Mouse (Mus musculus) adrenal gland, postnatal 10 days (tissue): ENCODE results near the gene Pomgnt1. TPM values are rescaled to one million over a fixed set of nuclear protein-coding genes. Genes with fewer than 3 reads are reported as not detected.

Experiments
- DNase-seq: peaks from one replicate; pipeline ENCODE4 v3.0.0; 2021; ENCODE audit warnings: mixed read lengths
- total RNA-seq, 2 experiments: library from RNA; stranded (reverse); gene quantifications; 2 replicates each; pipeline ENCODE4 v1.2.3; 2021

Gene Pomgnt1
- total RNA-seq, 2 experiments from 2014 or later = 66.1 to 73.4 TPM

GRCm38 (mm10) chr4:116137421-116137996 is 13.9 kb downstream of the Pomgnt1 start:
- no peak for DNase-seq

DNA sequence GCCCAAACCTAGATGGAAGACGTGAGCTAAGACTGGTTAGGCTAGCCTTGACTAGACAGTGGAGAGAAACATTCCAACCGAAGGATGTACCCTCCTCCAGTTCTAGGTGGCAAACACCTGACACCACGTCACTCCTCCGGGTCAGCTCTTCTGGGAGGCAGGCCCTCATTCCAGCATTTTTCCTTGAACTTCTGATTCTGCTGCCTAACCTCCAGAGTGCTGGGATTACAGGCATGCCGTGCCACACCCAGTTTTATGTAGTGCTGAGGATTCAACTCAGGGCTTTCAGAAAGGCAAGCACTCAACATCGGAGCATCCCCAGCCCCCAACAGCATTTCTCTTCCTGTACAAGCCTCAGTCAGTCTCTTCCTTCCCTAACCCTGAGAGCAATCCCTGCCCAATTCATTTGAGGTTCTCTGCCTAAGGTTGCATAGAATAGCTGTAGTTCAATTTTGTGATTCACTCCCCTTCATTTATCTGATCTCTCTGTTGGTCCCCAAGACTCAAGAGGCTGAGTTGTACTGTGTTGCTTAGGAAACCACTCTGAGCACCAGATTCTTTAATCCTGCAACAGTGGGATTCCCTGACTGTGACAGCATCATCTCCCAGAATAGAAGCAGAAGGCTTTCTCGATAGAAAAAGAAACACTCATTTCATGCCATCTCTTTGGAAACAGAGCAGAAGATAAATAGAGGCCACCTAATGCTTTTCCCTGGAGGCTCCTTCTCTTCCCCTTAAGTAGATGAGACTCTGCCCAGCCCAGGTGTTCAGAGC is 17.3 kb downstream of the Pomgnt1 start:
- no peak for DNase-seq

- DNase-seq = no peak
Measured at GRCm38 (mm10) chr4:116141736-116142135, 18.1 kb downstream of the Pomgnt1 start.

GRCm38 (mm10) chr4:116142269-116142668 is 18.6 kb downstream of the Pomgnt1 start:
- no peak for DNase-seq

DNA sequence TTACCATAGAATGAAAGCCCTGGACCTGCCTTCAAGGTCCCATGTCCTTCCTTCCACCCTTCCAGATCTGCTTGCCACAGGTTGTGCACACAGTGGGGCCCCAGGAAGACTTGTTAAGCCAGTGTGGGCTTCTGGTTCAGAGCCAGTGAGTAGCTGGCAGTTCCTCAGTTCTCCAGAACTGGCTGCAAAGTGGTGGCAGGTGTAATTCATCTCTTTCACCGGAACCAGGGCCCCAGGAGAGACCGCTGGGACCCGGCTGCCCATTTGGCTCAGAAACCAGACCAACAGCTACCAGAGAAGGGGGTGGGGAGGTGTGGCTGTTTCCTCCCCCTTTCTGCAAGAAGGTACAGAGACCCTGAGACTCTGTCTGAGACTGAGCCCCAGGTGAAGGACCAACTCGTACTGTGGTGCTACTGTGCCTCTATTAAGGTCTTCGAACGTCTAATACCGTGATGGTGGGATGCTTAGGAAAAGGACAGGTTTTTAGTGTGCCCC is 19.7 kb downstream of the Pomgnt1 start:
- DNase-seq = peak; percentile 68

GRCm38 (mm10) chr4:116143891-116144717 is 20.5 kb downstream of the Pomgnt1 start:
- DNase-seq = peak; percentile 87

- DNase-seq = no peak
Measured at GRCm38 (mm10) chr4:116149812-116150155, 26.1 kb downstream of the Pomgnt1 start.

GRCm38 (mm10) chr4:116150156-116150861 is 26.7 kb downstream of the Pomgnt1 start:
- DNase-seq = peak; percentile 86

- DNase-seq = no peak
Measured at GRCm38 (mm10) chr4:116150862-116151221, 27.2 kb downstream of the Pomgnt1 start.

DNA sequence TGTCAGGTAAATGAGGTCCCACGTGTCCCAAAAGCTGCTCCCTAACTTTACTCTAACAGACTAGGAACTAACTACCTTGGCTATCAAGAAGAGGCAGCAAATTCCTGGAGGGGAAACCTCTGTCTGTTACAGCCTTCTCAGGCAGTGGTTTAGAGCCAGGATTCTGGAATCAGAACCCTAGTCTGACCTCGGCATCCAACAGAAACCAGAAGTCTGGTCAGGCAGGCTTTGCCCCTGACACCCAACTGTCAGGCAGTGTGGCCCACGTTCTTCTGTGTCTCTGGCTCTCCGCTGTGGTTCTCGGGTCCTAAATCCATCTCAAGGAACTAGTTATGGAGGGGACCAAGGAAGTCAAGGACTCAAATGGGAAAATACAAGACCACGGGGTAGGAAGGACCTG is 27.6 kb downstream of the Pomgnt1 start, which contains the start of gene Lurap1:
TSS of gene Lurap1 (minus strand) at position 101 of the 400 bp plus-strand sequence.
- no peak for DNase-seq

DNA sequence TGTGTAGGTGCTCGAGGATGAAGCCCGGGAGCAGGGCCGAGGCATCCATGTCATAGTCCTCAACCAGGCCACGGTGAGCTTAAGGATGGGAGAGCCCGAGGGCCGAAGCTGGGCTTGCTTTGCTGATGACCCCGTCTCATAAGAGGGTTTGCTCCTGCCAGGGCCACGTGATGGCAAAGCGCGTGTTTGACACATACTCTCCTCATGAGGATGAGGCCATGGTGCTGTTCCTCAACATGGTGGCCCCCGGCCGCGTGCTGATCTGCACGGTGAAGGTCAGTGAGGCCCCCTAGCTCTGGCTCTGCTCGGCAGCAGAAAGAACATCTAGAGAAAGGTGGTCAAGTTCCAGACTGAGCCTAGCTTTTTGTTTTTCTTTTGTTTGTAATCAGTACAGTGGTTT is 29.1 kb downstream of the Pomgnt1 start:
- DNase-seq = no peak

DNA sequence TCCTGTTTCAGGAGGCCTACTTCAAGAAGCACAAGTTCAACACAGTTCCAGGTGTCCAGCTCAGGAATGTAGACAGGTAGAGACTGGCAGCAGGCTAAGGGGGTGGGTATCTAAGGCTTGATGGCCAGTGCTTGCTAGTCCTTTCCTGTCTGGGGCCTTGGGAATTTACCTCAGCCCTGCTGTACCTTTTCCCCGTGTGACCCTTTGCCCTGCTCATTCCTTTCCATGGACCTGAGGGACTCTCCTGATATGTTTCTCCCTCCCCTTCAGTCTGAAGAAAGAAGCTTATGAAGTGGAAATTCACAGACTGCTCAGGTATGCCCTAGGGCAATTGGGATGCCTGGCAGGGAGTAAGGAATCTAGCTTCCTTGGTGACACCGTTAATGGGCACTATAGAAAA is 34.2 kb downstream of the Pomgnt1 start:
- no peak for DNase-seq

- no peak for DNase-seq
Measured at GRCm38 (mm10) chr4:116159912-116160311, 36.3 kb downstream of the Pomgnt1 start.

DNA sequence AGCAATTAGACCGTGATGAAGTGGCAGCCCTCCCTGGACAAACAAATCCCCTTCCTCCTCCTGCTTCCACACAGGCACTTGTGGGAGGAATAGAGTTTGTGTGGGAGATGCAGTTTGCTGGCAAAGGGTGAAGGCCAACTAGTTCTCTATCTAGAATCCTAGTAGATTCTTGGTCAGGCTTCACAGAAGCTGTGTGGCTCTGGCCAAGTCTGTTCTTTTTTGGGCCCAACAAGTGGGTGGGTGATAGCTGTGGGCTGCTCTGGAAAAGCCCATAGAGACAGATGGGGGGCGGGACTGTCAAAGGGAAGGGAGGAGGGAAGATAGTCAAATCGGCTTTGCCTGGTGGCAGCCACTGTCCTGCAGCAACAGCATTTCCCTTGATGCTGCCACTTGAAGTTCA is 37.1 kb downstream of the Pomgnt1 start:
- no peak for DNase-seq

- no peak for DNase-seq
Measured at GRCm38 (mm10) chr4:116162142-116162541, 38.5 kb downstream of the Pomgnt1 start.

DNA sequence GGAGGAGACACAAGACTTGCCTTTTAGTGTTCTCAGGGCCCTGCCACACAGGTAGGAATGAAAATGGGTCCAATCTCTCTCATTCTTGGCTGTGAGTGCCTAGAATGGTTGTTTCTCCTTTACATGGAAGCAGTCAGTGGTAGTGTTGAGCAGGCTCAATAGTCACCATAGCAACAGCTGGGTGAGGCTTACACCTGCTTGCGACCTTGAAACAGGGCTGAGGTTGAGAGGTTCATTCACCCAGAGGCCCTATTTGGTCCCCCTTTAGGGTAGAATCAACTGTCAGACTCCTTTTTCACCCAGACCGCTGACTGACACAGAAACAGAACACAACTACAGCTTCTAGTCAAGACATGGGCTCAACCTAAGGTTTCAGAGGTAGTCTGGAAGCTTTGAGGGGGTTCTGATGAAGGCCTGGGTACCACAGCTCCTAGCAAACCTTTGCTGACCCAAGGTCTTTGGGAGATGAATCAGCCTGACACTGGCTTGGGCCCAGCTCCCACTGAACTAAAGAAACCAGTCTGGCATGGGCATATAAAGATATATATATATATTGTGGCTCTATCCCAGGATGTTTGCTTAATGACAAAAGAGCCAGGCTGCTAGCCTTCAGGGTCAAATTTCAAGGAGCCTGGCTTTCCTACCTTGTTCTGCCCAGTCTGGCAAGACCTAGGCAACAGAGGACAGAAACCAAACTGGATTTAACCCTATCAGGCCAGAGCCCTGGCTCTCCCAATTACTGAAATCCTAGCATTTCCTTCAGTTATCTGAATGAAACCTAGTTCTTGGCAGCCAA is 41.3 kb downstream of the Pomgnt1 start:
- no peak for DNase-seq

GRCm38 (mm10) chr4:116165708-116166407 is 42.2 kb downstream of the Pomgnt1 start:
- DNase-seq = no peak

GRCm38 (mm10) chr4:116167404-116167803 is 43.8 kb downstream of the Pomgnt1 start, which contains the start of gene Tspan1:
Gene Tspan1, minus strand, starts transcription at chr4:116167601.
- no peak for DNase-seq

- DNase-seq = peak; percentile 83
Measured at GRCm38 (mm10) chr4:116168617-116169352, 45.1 kb downstream of the Pomgnt1 start.

DNA sequence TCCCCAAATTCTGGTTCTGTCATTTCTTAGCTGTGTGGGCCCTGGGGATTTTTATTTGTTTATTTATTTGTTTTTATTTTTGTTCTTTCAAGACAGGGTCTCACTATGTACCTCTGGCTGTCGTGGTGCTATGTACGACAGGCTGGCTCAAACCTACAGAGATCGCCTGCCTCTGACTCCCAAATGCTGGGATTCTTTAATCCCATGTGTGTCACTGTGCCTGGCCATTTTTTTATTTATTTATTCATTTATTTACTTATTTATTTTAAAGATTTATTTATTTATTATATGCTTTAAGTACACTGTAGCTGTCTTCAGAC is 45.7 kb downstream of the Pomgnt1 start:
- no peak for DNase-seq
